Mouse (Mus musculus): ENCODE data around the gene Arl4d. TPM values are rescaled to one million over a fixed set of nuclear protein-coding genes. Genes with fewer than 3 reads are reported as not detected.
A peak's percentile ranks its signal among the peaks of the same experiment; 100 is the strongest.

Gene Arl4d
- total RNA-seq, 2 experiments from 2014 or later: 21.6 to 31.0 TPM

- intact Hi-C loops (cut with DNase I): loop anchor here (10.0 kb wide), 1 partner anchor 372 kb away; the partner anchor contains the start of gene Cd300lg
- DNase-seq (ENCODE audit: low spot score): peak; percentile 35
Measured at GRCm38 (mm10) chr11:101673010-101673642, 7.8 kb downstream of the Arl4d start.

GRCm38 (mm10) chr11:101674106-101674505 lies 8.8 kb downstream of the Arl4d start:
- intact Hi-C loops (cut with DNase I): loop anchor here (10.0 kb wide), 1 partner anchor 371 kb away; the partner anchor contains the start of gene Cd300lg
- DNase-seq (ENCODE audit: low spot score): no peak

- intact Hi-C loops (cut with DNase I): loop anchor here (10.0 kb wide), 1 partner anchor 369 kb away; the partner anchor contains the start of gene Cd300lg
- DNase-seq (ENCODE audit: low spot score): no peak
Measured at GRCm38 (mm10) chr11:101675349-101675748, 10.0 kb downstream of the Arl4d start.

- intact Hi-C loops (cut with DNase I): loop anchor here (10.0 kb wide), 1 partner anchor 367 kb away; the partner anchor contains the start of gene Cd300lg
- no peak for DNase-seq (ENCODE audit: low spot score)
Measured at GRCm38 (mm10) chr11:101677655-101678054, 12.3 kb downstream of the Arl4d start.

- intact Hi-C loops (cut with DNase I): loop anchor here (10.0 kb wide), 1 partner anchor 366 kb away; the partner anchor contains the start of gene Cd300lg
Measured at GRCm38 (mm10) chr11:101678770-101679169, 13.4 kb downstream of the Arl4d start.

GRCm38 (mm10) chr11:101679907-101680306 lies 14.6 kb downstream of the Arl4d start:
- DNase-seq (ENCODE audit: low spot score): peak; percentile 24
- intact Hi-C loops (cut with DNase I): loop anchor here (10.0 kb wide), 1 partner anchor 365 kb away; the partner anchor contains the start of gene Cd300lg

More at GRCm38 (mm10) chr11:101678770-101679169, 13.4 kb downstream of the Arl4d start:
- no peak for DNase-seq (ENCODE audit: low spot score)

- DNase-seq (ENCODE audit: low spot score): no peak
- intact Hi-C loops (cut with DNase I): no loop called here
Measured at GRCm38 (mm10) chr11:101680634-101681325, 15.4 kb downstream of the Arl4d start.

GRCm38 (mm10) chr11:101681968-101682367 lies 16.6 kb downstream of the Arl4d start:
- intact Hi-C loops (cut with DNase I): no loop called here
- DNase-seq (ENCODE audit: low spot score): no peak

GRCm38 (mm10) chr11:101682410-101682960 lies 17.1 kb downstream of the Arl4d start:
- intact Hi-C loops (cut with DNase I): no loop called here
- DNase-seq (ENCODE audit: low spot score): no peak

GRCm38 (mm10) chr11:101687351-101688301 lies 22.3 kb downstream of the Arl4d start:
- intact Hi-C loops (cut with DNase I): no loop called here
- peak; percentile 70 for DNase-seq (ENCODE audit: low spot score)

GRCm38 (mm10) chr11:101689701-101690113 lies 24.4 kb downstream of the Arl4d start:
- intact Hi-C loops (cut with DNase I): no loop called here
- DNase-seq (ENCODE audit: low spot score): no peak

- intact Hi-C loops (cut with DNase I): no loop called here
- no peak for DNase-seq (ENCODE audit: low spot score)
Measured at GRCm38 (mm10) chr11:101690326-101690725, 25.0 kb downstream of the Arl4d start.

- no peak for DNase-seq (ENCODE audit: low spot score)
- intact Hi-C loops (cut with DNase I): loop anchor here (5.0 kb wide), 1 partner anchor 34 kb away; no protein-coding TSS in a partner anchor
Measured at GRCm38 (mm10) chr11:101695906-101696661, 30.7 kb downstream of the Arl4d start.

- DNase-seq (ENCODE audit: low spot score): no peak
- intact Hi-C loops (cut with DNase I): loop anchor here (5.0 kb wide), 1 partner anchor 35 kb away; no protein-coding TSS in a partner anchor
Measured at GRCm38 (mm10) chr11:101697156-101697861, 32.0 kb downstream of the Arl4d start.

GRCm38 (mm10) chr11:101698114-101698513 lies 32.8 kb downstream of the Arl4d start:
- intact Hi-C loops (cut with DNase I): loop anchor here (5.0 kb wide), 1 partner anchor 36 kb away; no protein-coding TSS in a partner anchor

GRCm38 (mm10) chr11:101699556-101699955 lies 34.2 kb downstream of the Arl4d start:
- intact Hi-C loops (cut with DNase I): loop anchor here (5.0 kb wide), 1 partner anchor 37 kb away; no protein-coding TSS in a partner anchor

More at GRCm38 (mm10) chr11:101698114-101698513, 32.8 kb downstream of the Arl4d start:
- DNase-seq (ENCODE audit: low spot score): no peak

GRCm38 (mm10) chr11:101699991-101700390 lies 34.6 kb downstream of the Arl4d start:
- intact Hi-C loops (cut with DNase I): loop anchor here (5.0 kb wide), 1 partner anchor 38 kb away; no protein-coding TSS in a partner anchor
- DNase-seq (ENCODE audit: low spot score): no peak

More at GRCm38 (mm10) chr11:101699556-101699955, 34.2 kb downstream of the Arl4d start:
- DNase-seq (ENCODE audit: low spot score): no peak

- DNase-seq (ENCODE audit: low spot score): peak; percentile 21
Measured at GRCm38 (mm10) chr11:101700446-101700845, 35.1 kb downstream of the Arl4d start.

More at GRCm38 (mm10) chr11:101700446-101700845, 35.1 kb downstream of the Arl4d start:
- intact Hi-C loops (cut with DNase I): no loop called here
